Comparison of ENCODE assay signal across 8 mouse cellular contexts in the genomic region with DNA sequence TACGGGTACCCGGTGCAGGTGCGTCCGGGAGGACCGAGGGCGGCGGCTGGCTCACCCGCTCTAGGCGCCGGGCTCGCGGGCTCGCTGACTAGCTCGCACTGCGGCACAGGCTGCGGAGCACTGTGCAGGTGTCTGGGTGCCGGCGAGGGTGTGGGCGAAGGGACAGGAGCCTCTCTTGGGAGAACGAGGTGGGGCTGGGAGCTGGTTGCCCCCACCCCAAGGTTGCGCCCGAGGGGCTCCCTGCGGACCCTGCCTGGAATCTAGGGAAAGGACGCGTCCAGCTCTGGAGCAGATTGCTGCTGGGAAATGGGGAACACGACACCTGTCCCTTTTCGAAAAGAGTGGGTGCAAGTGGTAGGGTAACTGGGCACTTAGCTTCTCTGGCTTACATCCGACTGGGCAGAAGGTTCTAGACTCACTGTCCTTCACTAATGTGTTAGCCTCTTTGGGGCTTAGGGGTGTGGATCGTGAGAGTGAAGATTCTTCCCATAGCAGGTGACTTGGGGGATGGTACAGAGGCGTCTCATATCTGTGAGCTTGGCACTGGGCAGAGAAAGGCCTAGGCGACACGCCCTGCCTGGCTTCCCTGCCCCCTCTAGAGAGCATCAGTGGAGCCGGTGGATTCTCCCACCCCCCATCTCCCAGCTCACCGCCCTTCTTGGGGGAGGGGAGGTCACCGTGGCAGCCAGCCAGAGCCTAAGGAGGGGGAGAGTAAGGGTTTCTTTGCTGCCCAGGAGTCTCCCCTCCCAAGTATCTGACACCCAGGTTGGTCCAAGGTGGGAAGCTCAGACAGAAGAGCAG. TPM values are rescaled to one million over a fixed set of nuclear protein-coding genes. Genes with fewer than 3 reads are reported as not detected.
DNase-seq lines count a peak whose midpoint lies in the region; ATAC-seq and TF ChIP-seq lines count a peak whose summit lies in the region.

No protein-coding gene starts in this region.

- H3K4me1 ChIP-seq in heart, embryonic 11.5 days (ENCODE audit: control insufficient read depth, insufficient read depth, low read length), result peaks cover 14% of the 10 kb centered on the region; the same call in 1 of the 2 replicates
- peaks cover 0 to 3% of the 10 kb centered on the region in 2 experiments; a peak in 1 of 4 replicates for H3K4me1 ChIP-seq in ES-E14 (ENCODE audit: control insufficient read depth in 2 of 2, insufficient read depth in 2 of 2, low read length in 2 of 2, poor library complexity in 1 of 2)
- peaks cover 26% of the 10 kb centered on the region for H3K4me1 ChIP-seq in embryonic facial prominence, embryonic 15.5 days
- peaks cover 20% of the 10 kb centered on the region for H3K4me1 ChIP-seq in intestine, embryonic 15.5 days (replicated peaks)
- H3K4me1 ChIP-seq in lung, embryonic 15.5 days, result peaks cover 35% of the 10 kb centered on the region
- H3K4me1 ChIP-seq in small intestine, adult 2 months (ENCODE audit: control insufficient read depth, insufficient read depth, insufficient read length, low read length), result peaks cover 7% of the 10 kb centered on the region

- TF ChIP-seq CTCF in small intestine, adult 2 months (IDR thresholded peaks at IDR 0.05; ENCODE audit: extremely low read depth, insufficient read length, insufficient replicate concordance, low read depth, low read length), result no peak

- DNase-seq in heart, adult 18-20 months, result no peak
- DNase-seq in ES-E14 (ENCODE audit: low read depth, low spot score), result no peak
- no peak for DNase-seq in T-cell, adult 2 months (ENCODE audit: low spot score)

- H3K27me3 ChIP-seq in heart, embryonic 11.5 days (ENCODE audit: control insufficient read depth, insufficient read depth, low read length), result peaks cover 48% of the 10 kb centered on the region
- H3K27me3 ChIP-seq in embryonic facial prominence, embryonic 15.5 days, result peaks cover 46% of the 10 kb centered on the region
- H3K27me3 ChIP-seq in intestine, embryonic 15.5 days (replicated peaks), result peaks cover 47% of the 10 kb centered on the region
- peaks cover 60% of the 10 kb centered on the region for H3K27me3 ChIP-seq in lung, embryonic 15.5 days
- peaks cover 20% of the 10 kb centered on the region for H3K27me3 ChIP-seq in small intestine, adult 2 months (ENCODE audit: control insufficient read depth, insufficient read depth, low read length)

- no peak for TF ChIP-seq POLR2A in small intestine, adult 2 months (IDR thresholded peaks at IDR 0.05; ENCODE audit: low read depth, low read length)

- in situ Hi-C loops in ES-E14 (cut with MboI; ENCODE audit: low sequenced_read_pairs in 2 of 2, unreplicated experiment in 2 of 2), result no loop called here

- no peak overlapping the region for H3K27ac ChIP-seq in heart, embryonic 11.5 days (ENCODE audit: low read depth, low read length)
- no peak overlapping the region for H3K27ac ChIP-seq in ES-E14 (ENCODE audit: insufficient read depth, low read depth, low read length, poor library complexity, severe bottlenecking)
- no peak overlapping the region for H3K27ac ChIP-seq in embryonic facial prominence, embryonic 15.5 days (replicated peaks)
- H3K27ac ChIP-seq in intestine, embryonic 15.5 days, result no peak overlapping the region
- H3K27ac ChIP-seq in lung, embryonic 15.5 days, result no peak overlapping the region
- H3K27ac ChIP-seq in small intestine, adult 2 months (ENCODE audit: insufficient read depth, low read depth, low read length), result no peak overlapping the region

- peak overlapping the region; percentile 97 for H3K4me2 ChIP-seq in heart, embryonic 11.5 days
- peak overlapping the region; percentile 91 for H3K4me2 ChIP-seq in embryonic facial prominence, embryonic 15.5 days (replicated peaks)
- H3K4me2 ChIP-seq in intestine, embryonic 15.5 days (replicated peaks), result peak overlapping the region; percentile 97
- peak overlapping the region; percentile 99 for H3K4me2 ChIP-seq in lung, embryonic 15.5 days

- 2% methylated on average over 35 of the region's 35 CpGs for WGBS in heart, embryonic 11.5 days (ENCODE audit: insufficient replicate concordance)
- whole genome bisulfite sequencing in embryonic facial prominence, embryonic 15.5 days, result 3% methylated on average over 35 of the region's 35 CpGs
- under 1% methylated on average over 35 of the region's 35 CpGs for WGBS in intestine, embryonic 15.5 days
- WGBS in lung, embryonic 15.5 days, result 2% methylated on average over 35 of the region's 35 CpGs
- 4% methylated on average over 35 of the region's 35 CpGs for WGBS in small intestine, adult 2 months

- H3K4me3 ChIP-seq in heart, embryonic 11.5 days (ENCODE audit: low read depth, low read length), result peak overlapping the region; percentile 69
- peak overlapping the region; percentile 81 to 94 for H3K4me3 ChIP-seq in ES-E14 (ENCODE audit: insufficient read depth in 1 of 2, low read depth in 1 of 2, low read length in 2 of 2, poor library complexity in 1 of 2, severe bottlenecking in 1 of 2)
- H3K4me3 ChIP-seq in embryonic facial prominence, embryonic 15.5 days (replicated peaks), result peak overlapping the region; percentile 69
- H3K4me3 ChIP-seq in intestine, embryonic 15.5 days (replicated peaks), result peak overlapping the region; percentile 63
- H3K4me3 ChIP-seq in lung, embryonic 15.5 days, result peak overlapping the region; percentile 73
- peak overlapping the region; percentile 87 for H3K4me3 ChIP-seq in small intestine, adult 2 months (ENCODE audit: low read depth, low read length)

- H3K9me3 ChIP-seq in heart, embryonic 11.5 days (replicated peaks; ENCODE audit: control insufficient read depth, low read length), result no peaks in the 10 kb centered on the region
- no peaks in the 10 kb centered on the region for H3K9me3 ChIP-seq in ES-E14 (ENCODE audit: control insufficient read depth, insufficient read depth, low read depth, low read length)
- H3K9me3 ChIP-seq in embryonic facial prominence, embryonic 15.5 days (replicated peaks), result no peaks in the 10 kb centered on the region
- no peaks in the 10 kb centered on the region for H3K9me3 ChIP-seq in intestine, embryonic 15.5 days
- H3K9me3 ChIP-seq in lung, embryonic 15.5 days, result no peaks in the 10 kb centered on the region

- H3K36me3 ChIP-seq in heart, embryonic 11.5 days (ENCODE audit: control insufficient read depth, insufficient read depth, low read length), result no peaks in the 10 kb centered on the region
- no peaks in the 10 kb centered on the region for H3K36me3 ChIP-seq in ES-E14 (ENCODE audit: control insufficient read depth, insufficient read depth, low read length, poor library complexity, severe bottlenecking)
- no peaks in the 10 kb centered on the region for H3K36me3 ChIP-seq in embryonic facial prominence, embryonic 15.5 days
- no peaks in the 10 kb centered on the region for H3K36me3 ChIP-seq in intestine, embryonic 15.5 days
- no peaks in the 10 kb centered on the region for H3K36me3 ChIP-seq in lung, embryonic 15.5 days
- no peaks in the 10 kb centered on the region for H3K36me3 ChIP-seq in small intestine, adult 2 months (ENCODE audit: control insufficient read depth, insufficient read depth, low read length)

- H3K9ac ChIP-seq in heart, embryonic 11.5 days (ENCODE audit: low read depth, low read length), result 0 out of 2 replicates have a peak overlapping the region, but pooled peaks have one; percentile 71
- peak overlapping the region; percentile 79 for H3K9ac ChIP-seq in ES-E14 (ENCODE audit: insufficient read depth, low read depth, low read length, poor library complexity, severe bottlenecking)
- H3K9ac ChIP-seq in embryonic facial prominence, embryonic 15.5 days, result peak overlapping the region; percentile 44
- peak overlapping the region; percentile 68; the same call in 1 of the 2 replicates for H3K9ac ChIP-seq in intestine, embryonic 15.5 days
- H3K9ac ChIP-seq in lung, embryonic 15.5 days, result peak overlapping the region; percentile 65; the same call in 1 of the 2 replicates

- 0 out of 2 replicates have a peak, but pooled peaks have one; percentile 16 for ATAC-seq in heart, embryonic 11.5 days (replicated peaks; ENCODE audit: insufficient number of reproducible peaks, low FRiP score, low TSS enrichment)
- ATAC-seq in embryonic facial prominence, embryonic 15.5 days (ENCODE audit: insufficient number of reproducible peaks, low FRiP score, low TSS enrichment, low read depth), result peak; percentile 11
- ATAC-seq in intestine, embryonic 15.5 days, result peak; percentile 70
- ATAC-seq in lung, embryonic 15.5 days (ENCODE audit: borderline replicate concordance, extremely low read depth, low FRiP score, low TSS enrichment), result peak; percentile 36

TF ChIP-seq in ES-E14, 5 proteins besides CTCF, POLR2A, EP300 and RAD21:
- no peak for TF ChIP-seq MAFK (IDR thresholded peaks at IDR 0.05; ENCODE audit: insufficient read depth, low read depth, low read length)
- TF ChIP-seq CHD2 (IDR thresholded peaks at IDR 0.05; ENCODE audit: low read depth, low read length), result no peak
- no peak for TF ChIP-seq ZC3H11A (IDR thresholded peaks at IDR 0.05; ENCODE audit: borderline replicate concordance, low read depth, low read length)
- no peak for TF ChIP-seq ZNF384 (IDR thresholded peaks at IDR 0.05; ENCODE audit: low read depth, low read length)
- no peak for TF ChIP-seq HCFC1 (IDR thresholded peaks at IDR 0.05; ENCODE audit: borderline replicate concordance, insufficient read depth, low read length)

RNA-seq across cellular contexts. Expression of a gene that starts 1.1 kb away (rescaled TPM):
- polyA plus RNA-seq in heart, embryonic 11.5 days (2014; fragmentation: Nextera tagmentation; extraction: Ambion mirVana), result 1.4 and 1.7 TPM in 2 replicates
- total RNA-seq in heart, adult 18-20 months (2021), result 1 to 10 TPM; 1.2 to 1.8 TPM
- total RNA-seq in ES-E14 (2012; rRNA removed), result 0.85 and 0.98 TPM in 2 replicates
- 9.5 and 10.2 TPM in 2 replicates for polyA plus RNA-seq in embryonic facial prominence, embryonic 15.5 days (2015; fragmentation: Nextera tagmentation; extraction: Ambion mirVana)
- 5.7 and 5.9 TPM in 2 replicates for polyA plus RNA-seq in intestine, embryonic 15.5 days (2015; fragmentation: Nextera tagmentation; extraction: Ambion mirVana)
- 3.8 and 4.3 TPM in 2 replicates for polyA plus RNA-seq in lung, embryonic 15.5 days (2015; fragmentation: Nextera tagmentation; extraction: Ambion mirVana)
- polyA plus RNA-seq in small intestine, adult 2 months (2012; rRNA removed), result 3.3 and 11.6 TPM in 2 replicates

Comparison
In these comparisons a context has a peak if more than half of its experiments do, and no peak if none do; other contexts are left out.
1. ATAC-seq: peak in every context shown above with its lines; median percentile 70 in intestine, embryonic 15.5 days; 36 in lung, embryonic 15.5 days; 16 in heart, embryonic 11.5 days; 11 in embryonic facial prominence, embryonic 15.5 days.